Mouse (Mus musculus) MEL (cell line): ENCODE results near the gene Rae1. TPM values are rescaled to one million over a fixed set of nuclear protein-coding genes. Genes with fewer than 3 reads are reported as not detected.
A peak's percentile ranks its signal among the peaks of the same experiment; 100 is the strongest.

ENCODE experiments used
- DNase-seq: peaks from one replicate; pipeline ENCODE4 v3.0.0; 2011; ENCODE audit warnings: low read depth, low spot score
- H3K27ac ChIP-seq: 2 replicates; pipeline ENCODE4 v1.5.1; 2012; ENCODE audit warnings: low read depth, mild to moderate bottlenecking, control low read depth, low read length, moderate library complexity; ENCODE audit not compliant: control insufficient read depth
- H3K27me3 ChIP-seq, 2 experiments: fragments of 150-350 bp in 1 of 2; sonication (generic) in 1 of 2; 2 replicates each; pipeline ENCODE4 v1.6.1; 2012; ENCODE audit warnings: low read length in 2 of 2, mild to moderate bottlenecking in 2 of 2, improper control_type of control experiment in 1 of 2, moderate library complexity in 1 of 2; ENCODE audit not compliant: insufficient read depth in 2 of 2, control insufficient read depth in 1 of 2
- H3K36me3 ChIP-seq, 2 experiments: 2 replicates each; pipeline ENCODE4 v1.6.1; 2012 to 2014; ENCODE audit warnings: low read length in 2 of 2, improper control_type of control experiment in 1 of 2, inconsistent platforms in 1 of 2, mild to moderate bottlenecking in 1 of 2; ENCODE audit not compliant: insufficient read depth in 2 of 2, control insufficient read depth in 1 of 2
- H3K4me1 ChIP-seq, 2 experiments: fragments of 150-350 bp in 1 of 2; sonication (generic) in 1 of 2; 2 replicates each; pipeline ENCODE4 v1.6.1; 2012; ENCODE audit warnings: low read length in 2 of 2, improper control_type of control experiment in 1 of 2, mild to moderate bottlenecking in 1 of 2; ENCODE audit not compliant: insufficient read depth in 2 of 2, control insufficient read depth in 1 of 2
- H3K4me3 ChIP-seq, 2 experiments: fragments of 150-350 bp in 1 of 2; sonication (generic) in 1 of 2; 2 replicates each; pipeline ENCODE4 v1.5.1; 2012; ENCODE audit warnings: low read depth in 2 of 2, low read length in 2 of 2, mild to moderate bottlenecking in 2 of 2, moderate library complexity in 2 of 2, control low read depth in 1 of 2, improper control_type of control experiment in 1 of 2; ENCODE audit not compliant: control insufficient read depth in 1 of 2, insufficient read depth in 1 of 2
- H3K79me2 ChIP-seq: 2 replicates; pipeline ENCODE4 v1.6.1; 2012; ENCODE audit warnings: mild to moderate bottlenecking, low read length, moderate library complexity; ENCODE audit not compliant: control insufficient read depth, poor library complexity, insufficient read depth
- H3K9ac ChIP-seq: 2 replicates; pipeline ENCODE4 v1.6.1; 2012; ENCODE audit warnings: low read depth, mild to moderate bottlenecking, control low read depth, low read length, moderate library complexity; ENCODE audit not compliant: control insufficient read depth, poor library complexity, severe bottlenecking
- H3K9me3 ChIP-seq: fragments of 150-350 bp; sonication (generic); replicated peaks from 2 replicates; pipeline ENCODE4 v1.6.1; 2012; ENCODE audit warnings: mild to moderate bottlenecking, low read length, improper control_type of control experiment, moderate library complexity; ENCODE audit not compliant: insufficient read depth
- CHD1 ChIP-seq: IDR thresholded peaks from 2 replicates; pipeline ENCODE4 v1.6.1; 2012; ENCODE audit warnings: low read depth, mild to moderate bottlenecking, inconsistent platforms, low read length, improper control_type of control experiment
- CTCF ChIP-seq, 3 experiments: IDR thresholded peaks in 2 of 3; conservative IDR thresholded peaks in 1 of 3; 2 replicates each; pipeline ENCODE4 v1.5.1; 2011 to 2012; ENCODE audit warnings: low read length in 3 of 3, low read depth in 2 of 3, mild to moderate bottlenecking in 2 of 3, improper control_type of control experiment in 1 of 3, inconsistent platforms in 1 of 3, mixed read lengths in 1 of 3, moderate library complexity in 1 of 3; ENCODE audit not compliant: control insufficient read depth in 1 of 3, insufficient read depth in 1 of 3, poor library complexity in 1 of 3, severe bottlenecking in 1 of 3
- E2F4 ChIP-seq: IDR thresholded peaks from 2 replicates; pipeline ENCODE4 v1.6.1; 2011; ENCODE audit warnings: low read depth, low read length, improper control_type of control experiment, borderline replicate concordance
- ELF1 ChIP-seq: IDR thresholded peaks from 2 replicates; pipeline ENCODE4 v1.6.1; 2014; ENCODE audit warnings: low read depth, mild to moderate bottlenecking, inconsistent platforms, low read length, improper control_type of control experiment, moderate library complexity
- EP300 ChIP-seq, 2 experiments: IDR thresholded peaks; 2 replicates each; pipeline ENCODE4 v1.6.1; 2011; ENCODE audit warnings: improper control_type of control experiment in 2 of 2, low read length in 2 of 2, low read depth in 1 of 2, mild to moderate bottlenecking in 1 of 2
- ETS1 ChIP-seq: IDR thresholded peaks from 2 replicates; pipeline ENCODE4 v1.6.1; 2012; ENCODE audit warnings: low read depth, mild to moderate bottlenecking, inconsistent platforms, low read length, improper control_type of control experiment, moderate library complexity
- GABPA ChIP-seq: IDR thresholded peaks from 2 replicates; pipeline ENCODE4 v1.6.1; 2012; ENCODE audit warnings: low read depth, mild to moderate bottlenecking, inconsistent platforms, low read length, improper control_type of control experiment, moderate library complexity
- GATA1 ChIP-seq: IDR thresholded peaks from 2 replicates; pipeline ENCODE4 v1.6.1; 2011; ENCODE audit warnings: low read depth, low read length, improper control_type of control experiment
- JUND ChIP-seq: IDR thresholded peaks from 2 replicates; pipeline ENCODE4 v1.6.1; 2011; ENCODE audit warnings: low read depth, mild to moderate bottlenecking, improper control_type of control experiment, low read length
- KAT2A ChIP-seq: conservative IDR thresholded peaks from 2 replicates; pipeline ENCODE4 v1.6.1; 2012; ENCODE audit warnings: low read depth, low read length, improper control_type of control experiment, inconsistent platforms
- MAZ ChIP-seq: IDR thresholded peaks from 2 replicates; pipeline ENCODE4 v1.6.1; 2012; ENCODE audit warnings: low read depth, mild to moderate bottlenecking, inconsistent platforms, low read length, improper control_type of control experiment
- MEF2A ChIP-seq: IDR thresholded peaks from 2 replicates; pipeline ENCODE4 v1.6.1; 2014; ENCODE audit warnings: low read depth, mild to moderate bottlenecking, inconsistent platforms, low read length, improper control_type of control experiment; ENCODE audit not compliant: poor library complexity, insufficient replicate concordance, severe bottlenecking; ENCODE audit errors: extremely low read depth
- MXI1 ChIP-seq: IDR thresholded peaks from 2 replicates; pipeline ENCODE4 v1.6.1; 2011; ENCODE audit warnings: mild to moderate bottlenecking, low read depth, low read length, improper control_type of control experiment
- MYB ChIP-seq: IDR thresholded peaks from 2 replicates; pipeline ENCODE4 v1.6.1; 2011; ENCODE audit warnings: mild to moderate bottlenecking, low read depth, low read length, improper control_type of control experiment
- MYC ChIP-seq: IDR thresholded peaks from 2 replicates; pipeline ENCODE4 v1.6.1; 2011; ENCODE audit warnings: low read depth, mild to moderate bottlenecking, low read length, improper control_type of control experiment, moderate library complexity
- NELFE ChIP-seq: IDR thresholded peaks from 2 replicates; pipeline ENCODE4 v1.6.1; 2011; ENCODE audit warnings: low read depth, low read length, improper control_type of control experiment
- NRF1 ChIP-seq: IDR thresholded peaks from 2 replicates; pipeline ENCODE4 v1.6.1; 2014; ENCODE audit warnings: low read depth, mild to moderate bottlenecking, inconsistent platforms, low read length, improper control_type of control experiment, moderate library complexity; ENCODE audit not compliant: poor library complexity, insufficient read depth, severe bottlenecking
- POLR2AphosphoS5 ChIP-seq: IDR thresholded peaks from 2 replicates; pipeline ENCODE4 v1.6.1; 2012; ENCODE audit warnings: low read depth, borderline replicate concordance, mild to moderate bottlenecking, inconsistent platforms, low read length, moderate library complexity, mixed read lengths
- RAD21 ChIP-seq: IDR thresholded peaks from 2 replicates; pipeline ENCODE4 v1.6.1; 2011; ENCODE audit warnings: mild to moderate bottlenecking, low read depth, low read length, improper control_type of control experiment
- RCOR1 ChIP-seq: IDR thresholded peaks from 2 replicates; pipeline ENCODE4 v1.6.1; 2012; ENCODE audit warnings: low read depth, mild to moderate bottlenecking, inconsistent platforms, low read length, improper control_type of control experiment
- SIN3A ChIP-seq: IDR thresholded peaks from 2 replicates; pipeline ENCODE4 v1.6.1; 2012; ENCODE audit warnings: low read length, improper control_type of control experiment, inconsistent platforms
- SMC3 ChIP-seq: IDR thresholded peaks from 2 replicates; pipeline ENCODE4 v1.6.1; 2011; ENCODE audit warnings: low read depth, low read length, improper control_type of control experiment
- TBP ChIP-seq: IDR thresholded peaks from 2 replicates; pipeline ENCODE4 v1.8.0; 2011; ENCODE audit warnings: low read depth, low read length, improper control_type of control experiment
- TCF12 ChIP-seq: IDR thresholded peaks from 2 replicates; pipeline ENCODE4 v1.6.1; 2014; ENCODE audit warnings: low read depth, mild to moderate bottlenecking, inconsistent platforms, low read length, improper control_type of control experiment, moderate library complexity
- UBTF ChIP-seq: IDR thresholded peaks from 2 replicates; pipeline ENCODE4 v1.6.1; 2012; ENCODE audit warnings: low read depth, mild to moderate bottlenecking, inconsistent platforms, low read length, improper control_type of control experiment, moderate library complexity, borderline replicate concordance; ENCODE audit not compliant: insufficient read depth
- USF1 ChIP-seq: IDR thresholded peaks from 2 replicates; pipeline ENCODE4 v1.6.1; 2014; ENCODE audit warnings: low read depth, mild to moderate bottlenecking, inconsistent platforms, low read length, improper control_type of control experiment, moderate library complexity
- USF2 ChIP-seq, 2 experiments: IDR thresholded peaks; 2 replicates each; pipeline ENCODE4 v1.6.1; 2011 to 2012; ENCODE audit warnings: improper control_type of control experiment in 2 of 2, low read length in 2 of 2, borderline replicate concordance in 1 of 2, inconsistent platforms in 1 of 2, low read depth in 1 of 2, mild to moderate bottlenecking in 1 of 2; ENCODE audit not compliant: insufficient read depth in 1 of 2
- ZC3H11A ChIP-seq: IDR thresholded peaks from 2 replicates; pipeline ENCODE4 v1.6.1; 2012; ENCODE audit warnings: low read depth, mild to moderate bottlenecking, inconsistent platforms, low read length, improper control_type of control experiment
- ZKSCAN1 ChIP-seq: IDR thresholded peaks from 2 replicates; pipeline ENCODE4 v1.6.1; 2012; ENCODE audit warnings: low read depth, mild to moderate bottlenecking, inconsistent platforms, low read length, improper control_type of control experiment, moderate library complexity
- ZMIZ1 ChIP-seq: IDR thresholded peaks from 2 replicates; pipeline ENCODE4 v1.6.1; 2012; ENCODE audit warnings: low read depth, mild to moderate bottlenecking, inconsistent platforms, low read length, improper control_type of control experiment, moderate library complexity
- polyA plus RNA-seq, 2 experiments: library from polyadenylated mRNA; stranded (reverse) in 1 of 2; unstranded in 1 of 2; fragments of >175 nt in 1 of 2; fragments of >200 nt in 1 of 2; gene quantifications; 2 replicates each; pipeline versions ENCODE4 v1.2.1 to v1.2.4; 2012; ENCODE audit warnings: low replicate concordance in 2 of 2, low read depth in 1 of 2; ENCODE audit not compliant: insufficient read length in 2 of 2, insufficient read depth in 1 of 2, missing spikeins in 1 of 2
- total RNA-seq: library from RNA; depleted of rRNA; stranded (reverse); fragments of 300-350 nt; gene quantifications from 2 replicates; pipeline ENCODE4 v1.2.3, GENCODE M21; 2012

The Rae1 gene
- total and polyA plus RNA-seq, 3 experiments: 156 to 172 TPM; not detected in 1

GRCm38 (mm10) chr2:173021633-173022055 lies 21.7 kb downstream of the Rae1 start (continued):
- TF ChIP-seq USF2 (IDR thresholded peaks at IDR 0.05; ENCODE audit: borderline replicate concordance in 1 of 2, insufficient read depth in 1 of 2, low read depth in 1 of 2, low read length in 2 of 2) (no peak), JUND (no peak), POLR2AphosphoS5 (peak; percentile 95), RAD21 (no peak), TBP (peak; percentile 90), EP300 (IDR thresholded peaks at IDR 0.05; ENCODE audit: low read depth in 1 of 2, low read length in 2 of 2) (no peak), USF1 (peak; percentile 52; the same call in 1 of the 2 replicates), MYB (no peak), UBTF (no peak), MXI1 (peak; percentile 73; the same call in 1 of the 2 replicates), GATA1 (no peak), ZC3H11A (no peak), MAZ (no peak), KAT2A (no peak; the same call in 1 of the 2 replicates), E2F4 (peak; percentile 18; the same call in 1 of the 2 replicates)

GRCm38 (mm10) chr2:173022056-173022681 lies 22.3 kb downstream of the Rae1 start:
- no peaks in the 10 kb centered on the region for H3K27me3 ChIP-seq
- H3K36me3 ChIP-seq: peaks cover 5 to 43% of the 10 kb centered on the region in 2 experiments; a peak in 3 of 4 replicates
- H3K79me2 ChIP-seq: peaks cover 50% of the 10 kb centered on the region
- peak overlapping the region; percentile 24 for H3K27ac ChIP-seq
- H3K4me1 ChIP-seq: peaks cover 13 to 58% of the 10 kb centered on the region in 2 experiments
- peak; percentile 70 for DNase-seq
- peak overlapping the region; percentile 82 to 99 for H3K4me3 ChIP-seq
- peak overlapping the region; percentile 80 for H3K9ac ChIP-seq
- H3K9me3 ChIP-seq: no peaks in the 10 kb centered on the region
- TF ChIP-seq GABPA (no peak), MYC (0 out of 2 replicates have a peak, but pooled peaks have one; percentile 28), POLR2AphosphoS5 (no peak), JUND (no peak), ZC3H11A (no peak), ZMIZ1 (no peak), CTCF (IDR thresholded peaks at IDR 0.05 in 2 of 3, conservative IDR thresholded peaks at IDR 0.05 in 1 of 3; ENCODE audit: control insufficient read depth in 1 of 3, insufficient read depth in 1 of 3, low read depth in 2 of 3, low read length in 3 of 3, poor library complexity in 1 of 3, severe bottlenecking in 1 of 3) (no peak), SMC3 (no peak), RCOR1 (no peak), UBTF (0 out of 2 replicates have a peak, but pooled peaks have one; percentile 25), SIN3A (peak; percentile 72), EP300 (IDR thresholded peaks at IDR 0.05; ENCODE audit: low read depth in 1 of 2, low read length in 2 of 2) (0 out of 4 replicates have a peak, but pooled peaks of 1 of the 2 experiments have one; percentile 12), TCF12 (no peak), RAD21 (no peak), MXI1 (no peak; the same call in 1 of the 2 replicates), CHD1 (no peak), MYB (no peak), MEF2A (no peak), NELFE (no peak), USF1 (no peak), ZKSCAN1 (no peak), ETS1 (no peak), KAT2A (no peak), GATA1 (no peak), NRF1 (0 out of 2 replicates have a peak, but pooled peaks have one; percentile 27), ELF1 (no peak), TBP (peak; percentile 0; the same call in 1 of the 2 replicates)
